In genomic region chr7:34168470-34169251, GRCm38 (mm10) we compare ENCODE assay signal across 8 mouse cellular contexts. TPM values are rescaled to one million over a fixed set of nuclear protein-coding genes. Genes with fewer than 3 reads are reported as not detected.
DNase-seq lines count a peak whose midpoint lies in the region; ATAC-seq lines count a peak whose summit lies in the region.

No protein-coding gene starts in this region.

- H3K9me3 ChIP-seq in heart, embryonic 14.5 days (ENCODE audit: control insufficient read depth, low read length): no peaks in the 10 kb centered on the region
- H3K9me3 ChIP-seq in liver, embryonic 13.5 days (replicated peaks): no peaks in the 10 kb centered on the region
- no peaks in the 10 kb centered on the region for H3K9me3 ChIP-seq in stomach, embryonic 16.5 days (replicated peaks; ENCODE audit: control insufficient read depth, low read length)

- peak; percentile 90 for DNase-seq in CD4-positive helper T cell, adult 2 months (ENCODE audit: low read depth, low spot score)
- peak; percentile 68 for DNase-seq in brain, embryonic 18.5 days (ENCODE audit: low read depth, low spot score)
- DNase-seq in kidney, postnatal 14 days: peak; percentile 95
- peak; percentile 86 for DNase-seq in liver, embryonic 13.5 days
- DNase-seq in neural tube, embryonic 10.5 days (ENCODE audit: extremely low spot score, low spot score): peak; percentile 94

- peaks cover 0 to 9% of the 10 kb centered on the region in 2 experiments; a peak in 2 of 4 replicates for H3K4me1 ChIP-seq in heart, embryonic 14.5 days (ENCODE audit: control insufficient read depth in 2 of 2, insufficient read depth in 2 of 2, low read length in 2 of 2)
- H3K4me1 ChIP-seq in liver, embryonic 13.5 days (replicated peaks): peaks cover 25% of the 10 kb centered on the region
- peaks cover 8% of the 10 kb centered on the region for H3K4me1 ChIP-seq in stomach, embryonic 16.5 days (ENCODE audit: control insufficient read depth, insufficient read depth, low read length)

- WGBS in heart, embryonic 14.5 days: 9% methylated on average over 30 of the region's 30 CpGs
- 11% methylated on average over 30 of the region's 30 CpGs for WGBS in liver, embryonic 13.5 days (ENCODE audit: insufficient replicate concordance)
- 11% methylated on average over 30 of the region's 30 CpGs for WGBS in stomach, embryonic 16.5 days

- peak; percentile 99 for ATAC-seq in erythroid progenitor cell, adult 5-6 weeks (replicated peaks; ENCODE audit: low FRiP score, poor library complexity, severe bottlenecking)
- ATAC-seq in heart, embryonic 14.5 days (ENCODE audit: insufficient number of reproducible peaks, insufficient read depth, low FRiP score, low read depth): peak; percentile 93
- ATAC-seq in liver, embryonic 13.5 days (ENCODE audit: low read depth): peak; percentile 95
- peak; percentile 96 for ATAC-seq in stomach, embryonic 16.5 days (ENCODE audit: insufficient read depth, low FRiP score)

- peak overlapping the region; percentile 91 for H3K9ac ChIP-seq in heart, embryonic 14.5 days (ENCODE audit: low read length)
- peak overlapping the region; percentile 95 for H3K9ac ChIP-seq in liver, embryonic 13.5 days
- peak overlapping the region; percentile 96 for H3K9ac ChIP-seq in stomach, embryonic 16.5 days (ENCODE audit: low read length)

- peaks cover 19% of the 10 kb centered on the region for H3K36me3 ChIP-seq in heart, embryonic 14.5 days (ENCODE audit: control insufficient read depth, insufficient read depth, low read length)
- H3K36me3 ChIP-seq in liver, embryonic 13.5 days: peaks cover 25% of the 10 kb centered on the region
- peaks cover 7% of the 10 kb centered on the region; the same call in 1 of the 2 replicates for H3K36me3 ChIP-seq in stomach, embryonic 16.5 days (ENCODE audit: control insufficient read depth, insufficient read depth, low read length)

- peak overlapping the region; percentile 92 for H3K4me2 ChIP-seq in heart, embryonic 14.5 days (ENCODE audit: low read length)
- peak overlapping the region; percentile 84 for H3K4me2 ChIP-seq in liver, embryonic 13.5 days
- H3K4me2 ChIP-seq in stomach, embryonic 16.5 days (ENCODE audit: low read depth, low read length): peak overlapping the region; percentile 64

- H3K27me3 ChIP-seq in heart, embryonic 14.5 days (ENCODE audit: control insufficient read depth, insufficient read depth, low read length): no peaks in the 10 kb centered on the region
- H3K27me3 ChIP-seq in liver, embryonic 13.5 days: no peaks in the 10 kb centered on the region
- no peaks in the 10 kb centered on the region for H3K27me3 ChIP-seq in stomach, embryonic 16.5 days (ENCODE audit: control insufficient read depth, insufficient read depth, low read length)

- H3K27ac ChIP-seq in heart, embryonic 14.5 days (replicated peaks in 1 of 2; ENCODE audit: control insufficient read depth in 1 of 2, insufficient read depth in 1 of 2, low read depth in 2 of 2, low read length in 2 of 2): peak overlapping the region; percentile 85 to 90
- peak overlapping the region; percentile 86 for H3K27ac ChIP-seq in liver, embryonic 13.5 days
- H3K27ac ChIP-seq in stomach, embryonic 16.5 days (ENCODE audit: low read length): peak overlapping the region; percentile 90

- peak overlapping the region; percentile 79 to 89 for H3K4me3 ChIP-seq in heart, embryonic 14.5 days (ENCODE audit: control insufficient read depth in 1 of 2, insufficient read depth in 1 of 2, low read depth in 1 of 2, low read length in 2 of 2)
- H3K4me3 ChIP-seq in liver, embryonic 13.5 days (replicated peaks): peak overlapping the region; percentile 96
- H3K4me3 ChIP-seq in stomach, embryonic 16.5 days (replicated peaks; ENCODE audit: low read length): peak overlapping the region; percentile 97

RNA-seq across cellular contexts. Expression of gene Uba2, which starts 0.7 kb away (rescaled TPM):
- total RNA-seq in erythroid progenitor cell, adult 5-6 weeks (2015; ENCODE audit: low replicate concordance): 86.9 and 130 TPM in 2 replicates
- total RNA-seq in erythroid progenitor cell, adult 5-6 weeks (2017; ENCODE audit: low replicate concordance): 52.3 and 91.5 TPM in 2 replicates
- polyA plus RNA-seq in heart, embryonic 14.5 days (2014; fragmentation: Nextera tagmentation; extraction: Ambion mirVana): 92.0 and 94.6 TPM in 2 replicates
- polyA plus RNA-seq in liver, embryonic 13.5 days (2015; fragmentation: Nextera tagmentation; extraction: Ambion mirVana): 131 and 146 TPM in 2 replicates
- polyA plus RNA-seq in stomach, embryonic 16.5 days (2015; fragmentation: Nextera tagmentation; extraction: Ambion mirVana): 161 and 165 TPM in 2 replicates

RNA-seq across cellular contexts. Expression of gene Pdcd2l, which starts 27.8 kb away (rescaled TPM):
- total RNA-seq in erythroid progenitor cell, adult 5-6 weeks (2015; ENCODE audit: low replicate concordance): 8.3 and 26.0 TPM in 2 replicates
- total RNA-seq in erythroid progenitor cell, adult 5-6 weeks (2017; ENCODE audit: low replicate concordance): 2.0 and 15.0 TPM in 2 replicates
- 52.3 and 54.3 TPM in 2 replicates for polyA plus RNA-seq in heart, embryonic 14.5 days (2014; fragmentation: Nextera tagmentation; extraction: Ambion mirVana)
- 31.8 and 32.1 TPM in 2 replicates for polyA plus RNA-seq in liver, embryonic 13.5 days (2015; fragmentation: Nextera tagmentation; extraction: Ambion mirVana)
- polyA plus RNA-seq in stomach, embryonic 16.5 days (2015; fragmentation: Nextera tagmentation; extraction: Ambion mirVana): 53.6 and 54.8 TPM in 2 replicates

RNA-seq across cellular contexts. Expression of gene Wtip, which starts 35.6 kb away (rescaled TPM):
- not detected in 2 replicates for total RNA-seq in erythroid progenitor cell, adult 5-6 weeks (2015; ENCODE audit: low replicate concordance)
- not detected in 2 replicates for total RNA-seq in erythroid progenitor cell, adult 5-6 weeks (2017; ENCODE audit: low replicate concordance)
- polyA plus RNA-seq in heart, embryonic 14.5 days (2014; fragmentation: Nextera tagmentation; extraction: Ambion mirVana): 6.6 and 7.6 TPM in 2 replicates
- polyA plus RNA-seq in liver, embryonic 13.5 days (2015; fragmentation: Nextera tagmentation; extraction: Ambion mirVana): 0.34 and 0.58 TPM in 2 replicates
- polyA plus RNA-seq in stomach, embryonic 16.5 days (2015; fragmentation: Nextera tagmentation; extraction: Ambion mirVana): 4.2 and 4.3 TPM in 2 replicates

Comparison
In these comparisons a context has a peak if more than half of its experiments do, and no peak if none do; other contexts are left out.
1. Peak in every context shown above with its lines: DNase-seq, ATAC-seq, H3K4me3 ChIP-seq and H3K27ac ChIP-seq.